Mouse (Mus musculus) limb, embryonic 14.5 days (tissue): ENCODE measurements around the gene E330009J07Rik. TPM values are rescaled to one million over a fixed set of nuclear protein-coding genes. Genes with fewer than 3 reads are reported as not detected.
A peak's percentile ranks its signal among the peaks of the same experiment; 100 is the strongest.

Source experiments
- ATAC-seq: fragments of 200-750 bp; cut with Nextera tagmentation; 2 replicates; pipeline ENCODE4 v1.8.0; 2017; ENCODE audit warnings: low read depth, moderate number of reproducible peaks, moderate TSS enrichment; ENCODE audit not compliant: low FRiP score
- DNase-seq: peaks from one replicate; pipeline ENCODE4 v3.0.0-alpha.2; 2015; ENCODE audit warnings: low spot score
- H3K27ac ChIP-seq: fragments of 300-500 bp; sonication (generic); replicated peaks from 2 replicates; pipeline ENCODE4 v1.5.1; 2014; ENCODE audit warnings: low read depth, mild to moderate bottlenecking, low read length, moderate library complexity, mixed read lengths
- H3K27me3 ChIP-seq: fragments of 300-500 bp; sonication (generic); 2 replicates; pipeline ENCODE4 v1.6.1; 2014; ENCODE audit warnings: low read length, mixed read lengths; ENCODE audit not compliant: control insufficient read depth, insufficient read depth
- H3K36me3 ChIP-seq: fragments of 300-500 bp; sonication (generic); 2 replicates; pipeline ENCODE4 v1.6.1; 2014; ENCODE audit warnings: mild to moderate bottlenecking, low read length, moderate library complexity, mixed read lengths; ENCODE audit not compliant: control insufficient read depth, insufficient read depth
- H3K4me1 ChIP-seq: fragments of 300-500 bp; sonication (generic); 2 replicates; pipeline ENCODE4 v1.6.1; 2014; ENCODE audit warnings: antibody characterized with exemption, low read length, mixed read lengths; ENCODE audit not compliant: control insufficient read depth, insufficient read depth
- H3K4me2 ChIP-seq: fragments of 300-500 bp; sonication (generic); replicated peaks from 2 replicates; pipeline ENCODE4 v1.6.1; 2014; ENCODE audit warnings: low read depth, mild to moderate bottlenecking, low read length, moderate library complexity; ENCODE audit not compliant: severe bottlenecking
- H3K4me3 ChIP-seq: fragments of 300-500 bp; sonication (generic); replicated peaks from 2 replicates; pipeline ENCODE4 v1.5.1; 2014; ENCODE audit warnings: low read length
- H3K9ac ChIP-seq: fragments of 300-500 bp; sonication (generic); 2 replicates; pipeline ENCODE4 v1.6.1; 2014; ENCODE audit warnings: mild to moderate bottlenecking, low read depth, low read length, moderate library complexity; ENCODE audit not compliant: severe bottlenecking
- H3K9me3 ChIP-seq: fragments of 300-500 bp; sonication (generic); 2 replicates; pipeline ENCODE4 v1.6.1; 2016; ENCODE audit warnings: low read length; ENCODE audit not compliant: control insufficient read depth
- POLR2A ChIP-seq: fragments of 200-500 bp; IDR thresholded peaks from 2 replicates; pipeline ENCODE4 v1.8.0; 2012; ENCODE audit warnings: inconsistent platforms, mild to moderate bottlenecking, moderate library complexity, borderline replicate concordance; ENCODE audit not compliant: insufficient read depth, insufficient read length; ENCODE audit errors: extremely low read depth
- WGBS: fragments of 180-500 bp; shearing (Covaris S2); extraction: QIAGEN DNeasy Blood & Tissue Kit; methylation state at CpG from one replicate; pipeline ENCODE4 v1.1.7; 2014; 5-methylcytosine and 5-hydroxymethylcytosine counted together
- polyA plus RNA-seq, 2 experiments: library from polyadenylated mRNA; depleted of rRNA in 1 of 2; stranded (reverse) in 1 of 2; unstranded in 1 of 2; fragments of >200 nt; fragmentation: Nextera tagmentation in 1 of 2; extraction: Ambion mirVana in 1 of 2; gene quantifications; 2 replicates each; pipeline versions ENCODE4 v1.2.1 to v1.2.3; 2012 to 2014

The E330009J07Rik gene
- polyA plus RNA-seq (2012; rRNA removed) (5.5 and 5.8 TPM in 2 replicates), polyA plus RNA-seq (2014; fragmentation: Nextera tagmentation; extraction: Ambion mirVana) (7.2 and 10.3 TPM in 2 replicates)

DNA sequence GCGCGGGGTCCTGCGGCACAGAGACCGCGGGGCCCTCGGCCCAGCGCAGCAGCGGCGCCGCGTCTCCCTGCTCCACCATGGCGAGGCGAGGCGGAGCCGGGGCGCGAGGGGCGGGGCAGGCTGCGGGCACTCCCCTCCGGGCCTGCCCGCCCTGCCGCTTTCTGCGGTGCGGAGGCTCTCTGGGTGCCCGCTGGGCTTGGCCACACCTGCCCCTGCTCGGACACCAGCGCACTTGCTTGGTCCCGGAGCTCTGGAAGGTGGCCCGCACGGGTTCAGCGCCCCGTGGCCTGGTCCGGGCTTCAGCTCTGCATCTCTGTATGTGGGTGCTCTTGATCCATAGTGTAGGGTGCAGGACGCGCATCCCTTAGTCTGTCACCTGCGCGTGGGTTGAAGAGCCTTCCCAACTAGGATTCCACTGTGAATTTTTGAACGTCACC, at the start of gene E330009J07Rik:
E330009J07Rik (minus strand) TSS at position 89 of the 437 bp plus-strand sequence.
- DNase-seq (peak; percentile 56), ATAC-seq (peak; percentile 89)
- peak; percentile 63; the same call in 1 of the 2 replicates for TF ChIP-seq POLR2A
- Histone ChIP-seq H3K9me3 (no peaks in the 10 kb centered on the region), H3K4me3 (peak within 1 kb of the TSS; percentile 85), H3K9ac (peak within 1 kb of the TSS; percentile 75), H3K36me3 (no peaks in the 10 kb centered on the region), H3K27ac (peak within 1 kb of the TSS; percentile 61; the same call in 1 of the 2 replicates), H3K4me1 (peaks cover 12% of the 10 kb centered on the region; the same call in 1 of the 2 replicates), H3K4me2 (peak within 1 kb of the TSS; percentile 86), H3K27me3 (peaks cover 3% of the 10 kb centered on the region; the same call in 1 of the 2 replicates)
- under 1% methylated on average over 19 of the region's 38 CpGs for WGBS

DNA sequence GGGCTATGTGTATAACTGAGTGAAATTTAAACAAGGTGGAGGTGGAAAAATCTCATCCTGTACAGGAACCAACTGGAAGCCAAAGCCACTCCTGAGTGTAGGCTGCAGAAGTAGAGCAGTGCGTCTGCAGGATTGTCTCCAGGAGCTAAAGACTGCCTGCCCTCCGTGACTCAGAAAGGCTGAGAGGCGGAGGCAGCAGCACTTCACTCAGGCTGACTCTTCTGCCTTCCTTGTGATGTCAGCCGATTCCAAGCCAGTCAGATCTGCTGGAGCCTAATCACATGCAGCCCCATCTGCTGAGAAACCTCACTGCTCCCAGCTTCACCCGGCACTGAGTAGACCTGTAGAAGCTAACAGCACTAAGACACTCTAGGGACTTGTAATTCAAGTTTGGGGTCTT, 46.4 kb upstream of the E330009J07Rik start:
- no peak overlapping the region for H3K4me2 ChIP-seq
- ATAC-seq = no peak
- no peak overlapping the region for H3K9ac ChIP-seq
- TF ChIP-seq POLR2A = no peak
- 86% methylated on average over 5 of the region's 5 CpGs for WGBS
- peaks cover 42% of the 10 kb centered on the region for H3K36me3 ChIP-seq
- H3K4me1 ChIP-seq = no peaks in the 10 kb centered on the region
- no peak for DNase-seq
- no peak overlapping the region for H3K4me3 ChIP-seq
- H3K27me3 ChIP-seq = no peaks in the 10 kb centered on the region
- H3K27ac ChIP-seq = no peak overlapping the region
- H3K9me3 ChIP-seq = no peaks in the 10 kb centered on the region

DNA sequence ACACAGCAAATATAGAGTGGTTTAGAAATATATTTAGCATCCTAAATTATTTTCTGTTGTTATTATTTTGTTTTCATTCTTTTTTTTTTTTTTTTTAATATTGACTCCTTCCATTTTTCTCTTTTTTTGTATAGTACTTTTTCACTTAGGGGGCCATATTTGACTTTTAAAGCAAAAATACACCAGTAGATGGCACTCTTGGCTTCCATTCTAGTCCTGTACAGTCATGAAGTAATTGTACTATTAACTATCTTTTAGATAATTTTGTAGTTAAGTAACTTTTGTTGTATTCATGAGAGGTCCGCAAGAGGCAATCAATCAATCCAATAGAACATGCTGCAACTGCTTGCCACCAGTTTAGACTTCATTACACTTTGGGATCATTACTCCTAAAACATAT, 43.8 kb upstream of the E330009J07Rik start:
- Histone ChIP-seq H3K4me1 (no peaks in the 10 kb centered on the region), H3K4me2 (no peak overlapping the region), H3K9ac (no peak overlapping the region), H3K27ac (no peak overlapping the region), H3K9me3 (no peaks in the 10 kb centered on the region), H3K4me3 (no peak overlapping the region), H3K36me3 (peaks cover 64% of the 10 kb centered on the region), H3K27me3 (no peaks in the 10 kb centered on the region)
- peak; percentile 7 for DNase-seq
- 79% methylated on average over 1 of the region's 1 CpGs for WGBS
- ATAC-seq = no peak
- no peak for TF ChIP-seq POLR2A

DNA sequence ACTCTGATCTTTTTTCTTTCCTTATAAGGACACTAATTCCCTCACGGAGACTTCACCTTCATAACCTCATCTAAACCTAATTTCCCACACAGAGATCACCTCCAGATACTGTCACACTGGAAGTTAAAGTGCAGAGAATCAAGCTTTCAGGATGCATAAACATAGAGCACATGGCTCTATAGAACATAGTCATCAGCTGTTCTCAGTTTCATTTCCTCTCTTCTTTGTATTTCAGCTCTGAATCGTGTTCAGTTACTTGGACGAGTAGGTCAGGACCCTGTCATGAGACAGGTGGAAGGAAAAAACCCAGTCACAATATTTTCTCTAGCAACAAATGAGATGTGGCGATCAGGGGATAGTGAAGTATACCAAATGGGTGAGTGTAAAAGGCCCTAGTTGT, 40.2 kb upstream of the E330009J07Rik start:
- Histone ChIP-seq H3K9ac (no peak overlapping the region), H3K4me2 (no peak overlapping the region), H3K4me3 (no peak overlapping the region), H3K36me3 (peaks cover 54% of the 10 kb centered on the region), H3K27ac (no peak overlapping the region), H3K9me3 (no peaks in the 10 kb centered on the region), H3K27me3 (no peaks in the 10 kb centered on the region), H3K4me1 (peaks cover 4% of the 10 kb centered on the region; the same call in 1 of the 2 replicates)
- no peak for TF ChIP-seq POLR2A
- WGBS = 89% methylated on average over 4 of the region's 4 CpGs
- DNase-seq (no peak), ATAC-seq (no peak)

DNA sequence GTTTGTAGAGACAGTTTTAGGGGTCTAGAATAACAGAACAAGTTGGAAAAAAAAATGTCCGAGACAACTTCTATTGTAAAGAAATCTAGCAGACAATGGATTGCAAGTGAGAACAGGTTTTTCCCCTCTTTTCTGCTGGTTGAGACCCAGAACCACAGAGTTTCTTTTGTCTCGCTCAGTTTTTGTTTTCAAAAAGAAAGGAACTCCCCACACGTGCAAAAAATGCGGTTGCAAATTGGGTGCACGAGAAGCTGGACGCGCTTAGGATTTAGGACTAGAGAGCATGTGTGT, 35.7 kb upstream of the E330009J07Rik start:
- H3K9ac ChIP-seq = peak overlapping the region; percentile 92
- peaks cover 34% of the 10 kb centered on the region for H3K36me3 ChIP-seq
- no peak for ATAC-seq
- H3K27ac ChIP-seq = peak overlapping the region; percentile 98
- TF ChIP-seq POLR2A = no peak
- peaks cover 4% of the 10 kb centered on the region; the same call in 1 of the 2 replicates for H3K4me1 ChIP-seq
- peak; percentile 9 for DNase-seq
- H3K9me3 ChIP-seq = no peaks in the 10 kb centered on the region
- under 1% methylated on average over 7 of the region's 7 CpGs for WGBS
- peak overlapping the region; percentile 67 for H3K4me3 ChIP-seq
- H3K27me3 ChIP-seq = no peaks in the 10 kb centered on the region
- H3K4me2 ChIP-seq = peak overlapping the region; percentile 88
